ENCODE assay signal across 8 mouse cellular contexts in genomic region chr19:32739686-32740085, GRCm38 (mm10). TPM values are rescaled to one million over a fixed set of nuclear protein-coding genes. Genes with fewer than 3 reads are reported as not detected.
DNase-seq lines count a peak whose midpoint lies in the region; ATAC-seq and TF ChIP-seq lines count a peak whose summit lies in the region.

TSS of gene Atad1 (minus strand) at chr19:32739786.

- H3K36me3 ChIP-seq in heart, adult 2 months (ENCODE audit: control insufficient read depth, insufficient read depth, low read length) = no peaks in the 10 kb centered on the region

- no peak for ATAC-seq in inflammation-experienced regulatory T-cells, adult 6 months
- no peak for ATAC-seq in megakaryocyte-erythroid progenitor cell, adult 5-6 weeks (replicated peaks; ENCODE audit: low FRiP score, low TSS enrichment, poor library complexity, severe bottlenecking)

- H3K4me3 ChIP-seq in heart, adult 2 months = no peak within 1 kb of the TSS

- no peak for TF ChIP-seq EP300 in heart, adult 2 months (IDR thresholded peaks at IDR 0.05; ENCODE audit: insufficient read depth, low read depth, low read length)

- H3K27me3 ChIP-seq in heart, adult 2 months (ENCODE audit: control insufficient read depth, insufficient read depth, low read length) = no peaks in the 10 kb centered on the region

- no peak for DNase-seq in heart, adult 2 months
- DNase-seq in heart, adult 9 months (ENCODE audit: low spot score in 2 of 2) = no peak
- DNase-seq in adrenal gland, postnatal 14 days = no peak
- no peak for DNase-seq in gastrocnemius, postnatal 10 days
- no peak for DNase-seq in right cerebral cortex, postnatal 14 days
- DNase-seq in spleen, postnatal 14 days (ENCODE audit: low spot score in 2 of 2) = no peak

- intact Hi-C loops in heart, adult 2 months (cut with DNase I) = no loop called here

- no peaks in the 10 kb centered on the region for H3K4me1 ChIP-seq in heart, adult 2 months (ENCODE audit: control insufficient read depth, insufficient read depth, low read length)

- no peaks in the 10 kb centered on the region for H3K79me2 ChIP-seq in heart, adult 2 months (replicated peaks; ENCODE audit: control insufficient read depth, insufficient read depth, low read length)

- H3K27ac ChIP-seq in heart, adult 2 months = no peak within 1 kb of the TSS

- TF ChIP-seq CTCF in heart, adult 2 months (IDR thresholded peaks at IDR 0.05) = no peak

- 88% methylated on average over 4 of the region's 4 CpGs for WGBS in heart, adult 2 months

- H3K9ac ChIP-seq in heart, adult 2 months (ENCODE audit: low read depth, low read length) = no peak within 1 kb of the TSS

- TF ChIP-seq POLR2A in heart, adult 2 months (IDR thresholded peaks at IDR 0.05; ENCODE audit: insufficient read depth, low read depth, low read length) = no peak

RNA-seq across cellular contexts. Expression of gene Atad1, which starts in this region (rescaled TPM):
- total RNA-seq in heart, adult 2 months (2021) = 100 to 1,000 TPM in 1 of 2 experiments, 10 to 100 TPM in 1; 82.1 to 104 TPM
- 25.2 and 52.9 TPM in 2 replicates for polyA plus RNA-seq in heart, adult 2 months (2012; rRNA removed)
- 65.0 and 74.0 TPM in 2 replicates for total RNA-seq in adrenal gland, postnatal 14 days (2021)
- 10 to 100 TPM; 42.2 to 45.2 TPM for total RNA-seq in gastrocnemius, postnatal 10 days (2021)
- polyA plus RNA-seq in inflammation-experienced regulatory T-cells, adult 6 months (2017; shearing (Covaris generic)) = 100 to 1,000 TPM in 1 of 3 experiments, 10 to 100 TPM in 2; 92.3 to 115 (median 99.8) TPM
- 31.4 and 49.4 TPM in 2 replicates for total RNA-seq in megakaryocyte-erythroid progenitor cell, adult 5-6 weeks (2014; fragmentation: Nextera tagmentation)
- total RNA-seq in megakaryocyte-erythroid progenitor cell, adult 5-6 weeks (2017) = 78.5 and 83.7 TPM in 2 replicates
